Mouse (Mus musculus): ENCODE data around the gene Srp54c.
"Not testable (repeated sequence)": the region's sequence is repeated elsewhere in the genome, so short reads cannot be mapped to it uniquely, and the experiment has no call there.

DNA sequence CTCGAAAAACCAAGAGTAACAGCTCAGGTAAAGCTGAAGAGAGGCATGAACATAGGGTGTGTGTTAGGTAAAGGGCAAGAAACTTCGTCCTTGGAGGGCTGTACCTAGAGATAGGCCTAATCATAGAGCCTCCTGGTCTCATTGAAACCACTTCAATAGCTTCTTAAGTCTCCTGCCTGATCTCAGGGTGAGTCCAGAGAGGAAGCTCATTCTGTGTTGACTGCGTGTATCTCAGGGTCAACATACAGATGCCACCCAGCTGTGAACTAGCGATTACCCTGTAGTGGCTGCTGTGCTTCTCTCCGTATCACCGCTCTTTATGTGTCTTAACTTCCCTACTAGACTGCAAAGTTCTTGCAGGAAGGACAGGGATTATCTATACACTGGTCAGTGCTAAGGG is 17.0 kb upstream of the Srp54c start:
- not testable (repeated sequence) for TF ChIP-seq CTCF (IDR thresholded peaks at IDR 0.05; ENCODE audit: control insufficient read depth, insufficient read depth, insufficient read length); MAX (IDR thresholded peaks at IDR 0.05); USF1 (IDR thresholded peaks at IDR 0.05; ENCODE audit: low read depth); MYOD1 (IDR thresholded peaks at IDR 0.05; ENCODE audit: control insufficient read depth, insufficient read length, low read depth)
